ENCODE assay signal across 8 mouse cellular contexts in the genomic region with DNA sequence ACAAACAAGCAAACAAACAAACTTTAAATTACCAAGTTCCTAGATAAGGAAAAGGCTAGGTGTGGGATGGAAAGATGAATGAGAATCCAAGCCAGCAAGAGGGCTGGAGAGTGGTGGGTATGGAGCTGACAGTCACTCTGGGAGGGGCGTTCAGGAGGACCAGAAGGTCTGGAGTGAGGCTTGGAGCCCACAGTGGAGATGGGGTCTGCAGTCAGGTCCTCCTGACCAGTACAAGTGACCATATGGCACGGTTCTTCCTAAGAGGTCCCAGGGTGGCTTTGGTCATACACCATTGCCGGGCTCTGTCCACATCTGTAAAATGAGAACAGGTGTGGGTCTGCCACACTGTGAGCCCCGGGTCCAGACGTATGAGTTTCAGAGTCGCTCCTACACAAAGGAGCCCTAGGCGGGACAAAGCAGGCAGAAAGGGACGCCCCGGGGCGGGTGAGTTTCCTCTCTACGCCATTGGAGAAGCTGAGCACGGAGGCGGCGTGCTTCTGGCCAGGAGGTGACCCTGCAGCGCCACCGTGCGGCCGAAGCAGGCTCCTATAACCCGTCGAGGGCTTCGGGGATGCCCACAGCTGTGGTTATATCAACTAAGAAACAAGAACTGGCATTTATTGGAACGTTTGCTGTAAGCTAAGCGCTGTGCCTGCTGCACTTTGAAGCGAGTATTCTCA. TPM values are rescaled to one million over a fixed set of nuclear protein-coding genes. Genes with fewer than 3 reads are reported as not detected.
DNase-seq lines count a peak whose midpoint lies in the region; ATAC-seq and TF ChIP-seq lines count a peak whose summit lies in the region.

No protein-coding gene starts in this region.

- peak; percentile 61 for TF ChIP-seq POLR2A in CH12.LX (IDR thresholded peaks at IDR 0.05; ENCODE audit: low read depth, low read length)

- in situ Hi-C loops in CH12.LX (cut with MboI; ENCODE audit: low pct_ligation_motif_present, low pct_unique_long_range_greater_than_20kb, low sequenced_read_pairs) = loop anchor here (5.0 to 25.0 kb wide), 2 partner anchors 55 to 245 kb away; partner anchors contain the start of genes Hrct1 and Spaar

- H3K27ac ChIP-seq in CH12.LX (ENCODE audit: insufficient read depth, low read depth) = no peak overlapping the region
- H3K27ac ChIP-seq in forebrain, embryonic 10.5 days = peak overlapping the region; percentile 88
- H3K27ac ChIP-seq in heart, embryonic 15.5 days = peak overlapping the region; percentile 34; the same call in 1 of the 2 replicates
- H3K27ac ChIP-seq in liver, embryonic 12.5 days = peak overlapping the region; percentile 59
- H3K27ac ChIP-seq in stomach, embryonic 14.5 days (ENCODE audit: low read length) = peak overlapping the region; percentile 35

- no peak for TF ChIP-seq EP300 in CH12.LX (IDR thresholded peaks at IDR 0.05; ENCODE audit: low read length)

- TF ChIP-seq CTCF in CH12.LX (conservative IDR thresholded peaks at IDR 0.05 in 1 of 2, IDR thresholded peaks at IDR 0.05 in 1 of 2; ENCODE audit: low read depth in 2 of 2, low read length in 2 of 2) = peak; percentile 27 to 99; a peak in 3 of 4 replicates

- 4% methylated on average over 24 of the region's 24 CpGs for WGBS in forebrain, embryonic 10.5 days
- WGBS in heart, embryonic 15.5 days = 1% methylated on average over 24 of the region's 24 CpGs
- WGBS in liver, embryonic 12.5 days (ENCODE audit: insufficient replicate concordance) = 3% methylated on average over 24 of the region's 24 CpGs
- WGBS in stomach, embryonic 14.5 days = 2% methylated on average over 24 of the region's 24 CpGs

- H3K4me1 ChIP-seq in CH12.LX (ENCODE audit: control insufficient read depth in 1 of 2, insufficient read depth in 2 of 2) = peaks cover 10 to 52% of the 10 kb centered on the region in 2 experiments; a peak in 3 of 4 replicates
- peaks cover 31% of the 10 kb centered on the region for H3K4me1 ChIP-seq in forebrain, embryonic 10.5 days
- peaks cover 27% of the 10 kb centered on the region for H3K4me1 ChIP-seq in heart, embryonic 15.5 days (replicated peaks)
- H3K4me1 ChIP-seq in liver, embryonic 12.5 days = peaks cover 27% of the 10 kb centered on the region
- H3K4me1 ChIP-seq in stomach, embryonic 14.5 days (ENCODE audit: control insufficient read depth, insufficient read depth, low read length) = peaks cover 17% of the 10 kb centered on the region; the same call in 1 of the 2 replicates

- H3K9ac ChIP-seq in CH12.LX (ENCODE audit: insufficient read depth, low read depth) = peak overlapping the region; percentile 35
- H3K9ac ChIP-seq in heart, embryonic 15.5 days = peak overlapping the region; percentile 68
- H3K9ac ChIP-seq in liver, embryonic 12.5 days = peak overlapping the region; percentile 69
- 0 out of 2 replicates have a peak overlapping the region, but pooled peaks have one; percentile 33 for H3K9ac ChIP-seq in stomach, embryonic 14.5 days (replicated peaks; ENCODE audit: low read depth, low read length)

- peak overlapping the region; percentile 35; the same call in 1 of the 2 replicates for H3K4me2 ChIP-seq in CH12.LX (ENCODE audit: insufficient read depth, low read depth, poor library complexity, severe bottlenecking)
- H3K4me2 ChIP-seq in heart, embryonic 15.5 days = peak overlapping the region; percentile 85
- peak overlapping the region; percentile 73 for H3K4me2 ChIP-seq in liver, embryonic 12.5 days
- peak overlapping the region; percentile 55 for H3K4me2 ChIP-seq in stomach, embryonic 14.5 days (replicated peaks; ENCODE audit: low read depth, low read length)

- no peaks in the 10 kb centered on the region for H3K79me2 ChIP-seq in CH12.LX (replicated peaks; ENCODE audit: control insufficient read depth, extremely low read depth, insufficient read depth, poor library complexity, severe bottlenecking)

- no peaks in the 10 kb centered on the region for H3K27me3 ChIP-seq in CH12.LX (replicated peaks)
- H3K27me3 ChIP-seq in forebrain, embryonic 10.5 days (ENCODE audit: poor library complexity, severe bottlenecking) = peaks cover 68% of the 10 kb centered on the region
- H3K27me3 ChIP-seq in heart, embryonic 15.5 days = no peaks in the 10 kb centered on the region
- H3K27me3 ChIP-seq in liver, embryonic 12.5 days (replicated peaks) = peaks cover 13% of the 10 kb centered on the region; the same call in 1 of the 2 replicates
- H3K27me3 ChIP-seq in stomach, embryonic 14.5 days (ENCODE audit: control insufficient read depth, insufficient read depth, low read length) = no peaks in the 10 kb centered on the region

- H3K36me3 ChIP-seq in CH12.LX (replicated peaks in 1 of 2; ENCODE audit: control insufficient read depth in 1 of 2, insufficient read depth in 1 of 2, low read length in 1 of 2) = peaks cover 15 to 31% of the 10 kb centered on the region in 2 experiments
- H3K36me3 ChIP-seq in forebrain, embryonic 10.5 days (replicated peaks) = no peaks in the 10 kb centered on the region
- H3K36me3 ChIP-seq in heart, embryonic 15.5 days = no peaks in the 10 kb centered on the region
- H3K36me3 ChIP-seq in liver, embryonic 12.5 days = peaks cover 18% of the 10 kb centered on the region
- no peaks in the 10 kb centered on the region for H3K36me3 ChIP-seq in stomach, embryonic 14.5 days (ENCODE audit: control insufficient read depth, insufficient read depth, low read length)

- dilution Hi-C loops in CH12.LX (cut with MboI; ENCODE audit: extremely low pct_ligation_motif_present, extremely low pct_unique_long_range_greater_than_20kb, low sequenced_read_pairs) = no loop called here

- H3K9me3 ChIP-seq in CH12.LX (replicated peaks; ENCODE audit: low read length) = no peaks in the 10 kb centered on the region
- no peaks in the 10 kb centered on the region for H3K9me3 ChIP-seq in forebrain, embryonic 10.5 days
- no peaks in the 10 kb centered on the region for H3K9me3 ChIP-seq in heart, embryonic 15.5 days (replicated peaks)
- no peaks in the 10 kb centered on the region for H3K9me3 ChIP-seq in liver, embryonic 12.5 days (replicated peaks)
- H3K9me3 ChIP-seq in stomach, embryonic 14.5 days (ENCODE audit: control insufficient read depth, low read depth, low read length) = no peaks in the 10 kb centered on the region

- DNase-seq in CH12.LX (ENCODE audit: extremely low read depth) = peak; percentile 93
- DNase-seq in c-Kit-positive CD71-negative TER-119-negative erythroid progenitor cells, embryonic 14.5 days (ENCODE audit: low read depth) = peak; percentile 89
- peak; percentile 94 for DNase-seq in forebrain, embryonic 10.5 days (ENCODE audit: extremely low spot score, low spot score)
- peak; percentile 95 for DNase-seq in kidney, postnatal 14 days
- peak; percentile 88 to 93 for DNase-seq in natural killer cell, adult 2 months (ENCODE audit: low spot score in 2 of 2)

- TF ChIP-seq RAD21 in CH12.LX (IDR thresholded peaks at IDR 0.05; ENCODE audit: low read depth, low read length) = peak; percentile 100

- ATAC-seq in heart, embryonic 15.5 days (replicated peaks; ENCODE audit: insufficient number of reproducible peaks, insufficient read depth, low FRiP score, low read depth) = peak; percentile 88
- peak; percentile 90 for ATAC-seq in liver, embryonic 12.5 days
- peak; percentile 91 for ATAC-seq in stomach, embryonic 14.5 days (ENCODE audit: insufficient number of reproducible peaks, insufficient read depth, low FRiP score, low read depth)

- H3K4me3 ChIP-seq in CH12.LX (replicated peaks in 1 of 3; ENCODE audit: low read depth in 2 of 3, low read length in 2 of 3, poor library complexity in 1 of 3) = peak overlapping the region in 1 of 3 experiments; percentile 29
- H3K4me3 ChIP-seq in forebrain, embryonic 10.5 days = peak overlapping the region; percentile 50
- H3K4me3 ChIP-seq in heart, embryonic 15.5 days = peak overlapping the region; percentile 46
- H3K4me3 ChIP-seq in liver, embryonic 12.5 days = peak overlapping the region; percentile 48
- H3K4me3 ChIP-seq in stomach, embryonic 14.5 days (ENCODE audit: low read depth, low read length) = peak overlapping the region; percentile 24

TF ChIP-seq in CH12.LX, 34 proteins besides CTCF, POLR2A, EP300 and RAD21 (continues in another document):
- TF ChIP-seq ZMIZ1 (IDR thresholded peaks at IDR 0.05; ENCODE audit: low read depth, low read length) (no peak), HCFC1 (IDR thresholded peaks at IDR 0.05; ENCODE audit: low read depth, low read length) (no peak), MAX (IDR thresholded peaks at IDR 0.05; ENCODE audit: low read length) (peak; percentile 86), ZC3H11A (IDR thresholded peaks at IDR 0.05; ENCODE audit: low read depth, low read length) (peak; percentile 97), TCF12 (IDR thresholded peaks at IDR 0.05; ENCODE audit: low read depth, low read length) (peak; percentile 42; the same call in 1 of the 2 replicates), E2F4 (IDR thresholded peaks at IDR 0.05; ENCODE audit: insufficient replicate concordance, low read depth, low read length) (no peak)

RNA-seq across cellular contexts. Expression of gene Ccin, which starts 1.1 kb away (rescaled TPM):
- total RNA-seq in CH12.LX (2012; rRNA removed) (not detected in 2 replicates), CH12.LX (2014; rRNA removed) (0.11 TPM in 1 of 2 replicates, not detected in the other)
- not detected in 2 replicates for polyA plus RNA-seq in CH12.LX (2012; ENCODE audit: insufficient read length, low read depth)
- not detected in 2 replicates for polyA plus RNA-seq in forebrain, embryonic 10.5 days (2016; fragmentation: Nextera tagmentation; extraction: Ambion mirVana)
- polyA plus RNA-seq in heart, embryonic 15.5 days (2015; fragmentation: Nextera tagmentation; extraction: Ambion mirVana) = not detected in 2 replicates
- not detected in 2 replicates for polyA plus RNA-seq in liver, embryonic 12.5 days (2016; fragmentation: Nextera tagmentation; extraction: Ambion mirVana)
- polyA plus RNA-seq in stomach, embryonic 14.5 days (2014; fragmentation: Nextera tagmentation; extraction: Ambion mirVana) = not detected in 2 replicates

RNA-seq across cellular contexts. Expression of gene Clta, which starts 22.1 kb away (rescaled TPM):
- total RNA-seq in CH12.LX (2012; rRNA removed) = 301 and 349 TPM in 2 replicates
- 450 and 454 TPM in 2 replicates for total RNA-seq in CH12.LX (2014; rRNA removed)
- 454 and 493 TPM in 2 replicates for polyA plus RNA-seq in CH12.LX (2012; ENCODE audit: insufficient read length, low read depth)
- polyA plus RNA-seq in forebrain, embryonic 10.5 days (2016; fragmentation: Nextera tagmentation; extraction: Ambion mirVana) = 176 and 179 TPM in 2 replicates
- 130 and 146 TPM in 2 replicates for polyA plus RNA-seq in heart, embryonic 15.5 days (2015; fragmentation: Nextera tagmentation; extraction: Ambion mirVana)
- polyA plus RNA-seq in liver, embryonic 12.5 days (2016; fragmentation: Nextera tagmentation; extraction: Ambion mirVana) = 169 and 172 TPM in 2 replicates
- 234 and 237 TPM in 2 replicates for polyA plus RNA-seq in stomach, embryonic 14.5 days (2014; fragmentation: Nextera tagmentation; extraction: Ambion mirVana)

RNA-seq across cellular contexts. Expression of gene Glipr2, which starts 25.0 kb away (rescaled TPM):
- 47.6 and 60.3 TPM in 2 replicates for total RNA-seq in CH12.LX (2012; rRNA removed)
- total RNA-seq in CH12.LX (2014; rRNA removed) = 138 and 146 TPM in 2 replicates
- polyA plus RNA-seq in CH12.LX (2012; ENCODE audit: insufficient read length, low read depth) = 57.2 and 62.8 TPM in 2 replicates
- polyA plus RNA-seq in forebrain, embryonic 10.5 days (2016; fragmentation: Nextera tagmentation; extraction: Ambion mirVana) = 52.7 and 52.8 TPM in 2 replicates
- 44.3 and 53.2 TPM in 2 replicates for polyA plus RNA-seq in heart, embryonic 15.5 days (2015; fragmentation: Nextera tagmentation; extraction: Ambion mirVana)
- polyA plus RNA-seq in liver, embryonic 12.5 days (2016; fragmentation: Nextera tagmentation; extraction: Ambion mirVana) = 45.8 and 46.6 TPM in 2 replicates
- 117 and 121 TPM in 2 replicates for polyA plus RNA-seq in stomach, embryonic 14.5 days (2014; fragmentation: Nextera tagmentation; extraction: Ambion mirVana)

Comparison
In these comparisons a context has a peak if more than half of its experiments do, and no peak if none do; other contexts are left out.
1. H3K4me2 ChIP-seq: peak in every context shown above with its lines; median percentile 85 in heart, embryonic 15.5 days; 73 in liver, embryonic 12.5 days; 55 in stomach, embryonic 14.5 days; 35 in CH12.LX.